Mouse (Mus musculus) myocyte (in vitro differentiated cells): Measurements from ENCODE around the gene Mau2.

Source experiments
- CEBPB ChIP-seq: IDR thresholded peaks from 2 replicates; pipeline ENCODE4 v1.6.1; 2011; ENCODE audit warnings: mild to moderate bottlenecking, moderate library complexity; ENCODE audit not compliant: poor library complexity, insufficient read depth, severe bottlenecking
- E2F4 ChIP-seq: IDR thresholded peaks from one replicate; pipeline ENCODE4 v1.6.1; 2011; ENCODE audit warnings: mild to moderate bottlenecking, control low read depth, moderate library complexity; ENCODE audit not compliant: insufficient read depth
- MAX ChIP-seq: IDR thresholded peaks from one replicate; pipeline ENCODE4 v1.6.1; 2011; ENCODE audit warnings: low read depth, mild to moderate bottlenecking, control low read depth
- MYOD1 ChIP-seq, 3 experiments: IDR thresholded peaks; one replicate each; pipeline ENCODE4 v1.6.1; 2011; ENCODE audit warnings: control low read depth in 2 of 3, low read depth in 2 of 3, mild to moderate bottlenecking in 2 of 3, moderate library complexity in 1 of 3; ENCODE audit not compliant: insufficient read length in 2 of 3, control insufficient read depth in 1 of 3
- MYOG ChIP-seq, 3 experiments: IDR thresholded peaks; one replicate each; pipeline ENCODE4 v1.6.1; 2011; ENCODE audit warnings: control low read depth in 2 of 3, low read depth in 2 of 3, mild to moderate bottlenecking in 2 of 3; ENCODE audit not compliant: insufficient read length in 2 of 3, control insufficient read depth in 1 of 3, insufficient read depth in 1 of 3
- POLR2A ChIP-seq: IDR thresholded peaks from one replicate; pipeline ENCODE4 v1.6.1; 2011; ENCODE audit warnings: low read depth, mild to moderate bottlenecking, control low read depth, moderate library complexity; ENCODE audit not compliant: insufficient read length
- POLR2AphosphoS2 ChIP-seq: IDR thresholded peaks from one replicate; pipeline ENCODE4 v1.6.1; 2011; ENCODE audit warnings: low read depth, control low read depth; ENCODE audit not compliant: insufficient read length
- REST ChIP-seq: IDR thresholded peaks from one replicate; pipeline ENCODE4 v1.6.1; 2011; ENCODE audit warnings: mild to moderate bottlenecking, control low read depth, moderate library complexity; ENCODE audit not compliant: insufficient read depth, insufficient read length
- TCF12 ChIP-seq: IDR thresholded peaks from one replicate; pipeline ENCODE4 v1.6.1; 2011; ENCODE audit warnings: mild to moderate bottlenecking, control low read depth; ENCODE audit not compliant: poor library complexity, insufficient read depth, severe bottlenecking
- USF1 ChIP-seq: IDR thresholded peaks from one replicate; pipeline ENCODE4 v1.6.1; 2011; ENCODE audit warnings: low read depth, mild to moderate bottlenecking, control low read depth, moderate library complexity

DNA sequence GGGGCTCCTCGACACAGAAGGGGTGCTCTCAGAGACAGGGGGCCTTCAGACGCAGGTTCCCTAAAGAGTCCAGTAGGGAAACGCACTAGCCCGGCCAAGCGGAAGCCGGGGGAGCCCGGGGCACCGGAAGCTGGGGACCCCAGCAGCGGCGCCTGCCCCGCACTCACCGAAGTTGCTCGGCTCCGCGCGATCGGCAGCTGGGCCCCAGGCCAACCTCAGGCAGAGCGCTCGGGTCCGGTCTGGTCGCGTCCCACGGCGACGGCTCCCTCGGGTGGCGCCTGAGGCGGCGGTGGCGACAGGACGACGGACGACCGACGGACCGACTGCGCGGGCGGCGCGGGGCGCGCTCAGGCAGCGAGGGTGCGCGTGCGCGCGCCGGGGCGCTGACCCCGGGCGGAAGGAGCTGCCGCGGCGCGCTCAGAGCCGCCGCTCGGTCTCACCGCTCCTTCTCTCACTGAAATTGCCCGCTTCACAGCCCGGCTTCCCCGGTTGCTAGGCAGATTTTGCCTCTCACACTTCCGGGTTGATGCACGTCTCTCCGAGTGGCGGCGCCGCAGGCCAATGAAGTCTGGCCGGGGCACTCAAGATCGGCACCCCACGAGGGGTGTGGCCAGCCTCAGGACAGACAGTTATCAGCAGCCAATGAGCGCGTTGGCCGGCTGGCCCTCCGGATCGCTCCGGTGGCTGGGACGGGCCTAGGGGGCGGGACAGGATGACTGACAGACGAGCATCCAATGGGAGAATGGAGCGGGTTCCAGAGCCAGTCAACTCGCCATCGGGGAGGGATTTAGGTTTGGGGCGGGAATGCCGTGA is 46.6 kb downstream of the Mau2 start, which contains the start of gene Gatad2a:
- TF ChIP-seq POLR2A (peak; percentile 67), USF1 (no peak), MYOD1 (IDR thresholded peaks at IDR 0.05; ENCODE audit: control insufficient read depth in 1 of 3, insufficient read length in 2 of 3, low read depth in 2 of 3) (no peak), MYOG (IDR thresholded peaks at IDR 0.05; ENCODE audit: control insufficient read depth in 1 of 3, insufficient read depth in 1 of 3, insufficient read length in 2 of 3, low read depth in 2 of 3) (peak in 1 of 3 experiments; percentile 2), TCF12 (no peak), CEBPB (no peak), E2F4 (peak; percentile 55), REST (no peak), MAX (no peak), POLR2AphosphoS2 (no peak)
